Mouse (Mus musculus): ENCODE results near the gene Eif4h. TPM values are rescaled to one million over a fixed set of nuclear protein-coding genes. Genes with fewer than 3 reads are reported as not detected.
A peak's percentile ranks its signal among the peaks of the same experiment; 100 is the strongest.

Eif4h gene
- 100 to 1,000 TPM; 266 to 273 TPM for total RNA-seq (2021)
- long read RNA-seq, experiment 1, transcript Eif4h-205 (7 exons, 2,726 nt), result minor isoform, 150 of 378 reads
- long read RNA-seq, experiment 1, transcript Eif4h-201 (6 exons, 2,367 nt), result major isoform, 194 of 378 reads
- long read RNA-seq, experiment 1, partial matches to known transcripts, result 15 of 378 reads
- long read RNA-seq, experiment 1, other reads (novel, unspliced or antisense), result 19 of 378 reads
- long read RNA-seq, experiment 2, transcript Eif4h-205 (7 exons, 2,726 nt), result minor isoform, 357 of 997 reads
- long read RNA-seq, experiment 2, transcript Eif4h-201 (6 exons, 2,367 nt), result major isoform, 528 of 997 reads
- long read RNA-seq, experiment 2, partial matches to known transcripts, result 105 of 997 reads
- long read RNA-seq, experiment 2, other reads (novel, unspliced or antisense), result 7 of 997 reads

DNA sequence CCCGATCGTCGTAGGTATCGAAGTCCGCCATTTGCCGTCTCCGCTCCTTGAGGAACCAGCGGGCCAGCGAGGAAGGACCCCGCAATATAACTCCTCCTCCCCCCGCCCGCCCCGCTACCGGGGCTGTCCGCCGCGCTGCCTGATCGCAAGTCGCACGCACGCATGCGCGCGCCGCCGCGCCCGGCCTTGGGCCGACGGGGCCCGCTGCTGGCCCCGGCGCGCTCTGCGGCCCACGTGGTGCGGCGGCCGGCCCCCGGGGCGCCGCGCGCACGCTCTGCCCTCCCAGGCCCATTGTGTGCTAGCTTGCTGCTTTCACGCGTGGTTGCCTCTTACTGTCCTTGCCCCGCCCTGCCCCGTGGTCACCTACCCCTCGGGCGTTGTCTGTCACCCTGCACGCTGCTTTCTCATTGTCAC, at the start of gene Eif4h:
Eif4h (minus strand) TSS at position 222 of the 414 bp plus-strand sequence.
- peak; percentile 98 for DNase-seq (ENCODE audit: low spot score in 2 of 2)

DNA sequence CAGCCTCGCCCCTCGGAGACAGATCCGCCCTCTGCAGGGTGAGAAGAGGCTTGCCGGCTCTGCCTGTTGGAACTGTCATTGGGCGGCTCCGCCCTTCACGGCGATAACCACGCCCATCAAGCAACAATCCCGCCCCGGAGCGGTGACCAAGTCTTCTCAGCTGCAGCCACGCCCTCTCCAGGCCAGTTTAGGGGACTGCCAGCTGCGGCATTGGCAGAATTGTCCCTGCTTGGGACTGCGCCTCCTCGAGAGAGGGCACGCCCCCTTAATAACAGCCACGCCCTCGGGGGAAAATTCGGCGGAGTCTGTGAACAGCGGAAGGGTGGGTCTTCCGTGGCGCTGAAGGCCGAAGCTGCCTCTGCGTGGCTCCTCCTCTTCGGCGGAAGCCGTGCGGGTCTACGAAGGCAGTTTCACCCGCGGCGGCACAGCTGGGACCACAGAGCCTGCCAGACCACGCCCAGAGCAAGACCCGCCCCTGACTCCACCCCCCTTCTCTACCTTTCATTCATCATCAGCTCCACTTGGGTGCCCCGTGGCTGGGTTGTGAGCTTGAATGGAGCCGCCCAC, 49.5 kb upstream of the Eif4h start:
- DNase-seq (ENCODE audit: low spot score in 2 of 2), result peak; percentile 97 to 98

DNA sequence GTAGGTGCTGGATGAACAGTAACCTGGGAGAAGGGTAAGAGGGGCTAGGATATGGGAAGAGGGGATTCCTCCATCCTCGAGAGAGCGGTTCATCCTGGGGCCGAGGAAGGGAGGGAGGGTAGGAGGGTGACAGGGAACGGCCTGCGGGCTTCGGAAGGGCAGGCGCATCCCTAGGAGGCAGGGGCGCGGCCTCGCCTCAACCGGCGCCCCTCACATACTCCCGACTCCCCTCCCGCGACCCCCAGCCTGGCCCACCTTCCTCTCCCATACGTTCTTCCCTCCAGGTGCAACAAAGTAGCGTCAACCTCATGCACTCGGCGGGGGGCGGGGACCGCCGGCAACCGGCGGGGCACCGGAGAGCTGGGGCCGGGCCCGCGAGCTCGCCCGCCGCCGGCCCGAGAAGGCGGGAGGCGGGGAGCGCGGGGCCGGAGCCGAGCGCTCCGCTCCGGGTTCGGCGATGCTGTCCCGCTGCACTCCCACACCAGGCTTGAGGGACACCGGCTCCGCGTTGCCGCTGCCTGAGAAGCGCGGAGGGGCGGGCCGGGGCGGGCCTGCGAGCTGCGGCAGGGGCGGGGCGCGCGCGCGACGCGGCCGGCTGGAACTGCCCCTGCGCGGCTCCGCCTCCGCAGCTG, 48.9 kb upstream of the Eif4h start, which contains the start of gene Limk1:
Limk1 (minus strand) TSS at position 513 of the 632 bp plus-strand sequence.
- no peak for DNase-seq (ENCODE audit: low spot score in 2 of 2)

DNA sequence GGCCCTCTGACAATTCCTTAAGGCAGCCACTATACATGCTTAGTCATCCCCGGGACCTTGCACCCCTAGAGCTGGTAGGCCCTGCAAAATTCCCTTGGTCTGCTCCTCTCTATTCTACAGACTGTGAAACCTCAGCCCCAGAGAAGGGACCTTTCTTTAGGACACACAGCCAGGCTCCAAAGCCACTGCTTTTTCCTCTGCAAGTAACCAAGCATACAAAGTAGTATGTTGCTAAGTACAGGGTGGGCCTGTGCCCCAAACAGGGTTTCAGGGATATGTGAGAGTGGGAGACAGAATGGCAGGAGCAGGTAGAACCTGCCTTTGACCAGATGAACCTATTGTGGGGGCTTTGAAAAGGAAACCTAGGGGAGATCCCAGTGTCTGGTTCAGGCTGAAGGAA, 47.9 kb upstream of the Eif4h start:
- no peak for DNase-seq (ENCODE audit: low spot score in 2 of 2)

DNA sequence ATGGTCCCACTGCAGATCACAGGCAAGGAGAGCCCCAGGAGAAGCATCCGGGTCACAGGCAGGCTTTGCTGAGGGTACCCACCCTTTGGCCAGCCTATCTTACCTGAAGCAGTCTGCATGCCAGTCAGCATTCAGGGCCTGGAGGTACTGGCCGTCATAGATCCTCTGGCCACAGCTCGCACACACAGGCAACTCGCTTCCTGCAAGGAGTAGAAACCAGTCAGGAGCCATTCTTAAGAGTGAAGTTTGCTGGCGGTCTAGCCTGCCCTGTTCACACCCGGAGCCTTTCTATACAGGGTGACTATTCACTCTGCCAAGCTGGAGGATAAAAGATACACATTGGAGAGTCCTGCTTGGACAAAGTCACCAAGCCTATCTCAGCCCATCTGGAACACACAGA, 47.3 kb upstream of the Eif4h start:
- no peak for DNase-seq (ENCODE audit: low spot score in 2 of 2)

DNA sequence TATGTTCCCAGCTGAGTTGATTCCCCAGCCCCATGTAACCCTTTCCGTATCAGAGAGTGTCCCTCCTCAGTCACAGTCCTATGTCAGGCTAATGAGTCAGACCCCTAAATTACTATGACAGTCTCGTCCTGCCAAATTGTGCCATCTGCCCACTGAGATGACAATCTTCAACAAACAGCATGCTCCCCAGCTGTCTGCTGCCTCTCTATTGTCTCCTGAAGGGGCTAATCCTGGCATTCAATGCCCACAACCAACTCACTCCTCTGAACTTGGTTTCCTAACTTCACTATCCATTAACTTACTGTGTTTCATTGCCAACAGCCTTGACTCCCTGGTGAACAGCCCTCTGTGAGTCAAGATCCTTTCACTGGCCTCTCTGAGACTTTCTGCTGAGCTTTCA, 45.1 kb upstream of the Eif4h start:
- no peak for DNase-seq (ENCODE audit: low spot score in 2 of 2)

DNA sequence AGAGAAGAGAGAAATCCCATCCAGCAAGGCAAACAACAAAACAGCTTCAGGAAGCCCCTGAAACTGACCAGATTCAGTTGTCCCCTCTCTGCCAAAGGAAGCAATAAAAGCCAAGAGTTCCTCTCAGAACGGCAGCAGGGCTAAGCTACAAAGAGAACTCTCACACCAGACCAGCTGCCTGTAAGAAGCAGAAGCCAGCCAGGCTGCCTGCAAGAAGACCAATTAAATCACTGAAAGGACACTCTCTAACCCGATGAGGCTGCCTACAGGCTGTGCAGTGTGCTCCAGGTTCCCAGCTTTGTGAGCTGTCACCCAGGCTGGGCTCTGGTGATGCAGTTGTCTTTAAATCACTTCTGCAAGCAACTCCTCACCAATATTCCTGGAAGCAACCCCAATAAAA, 44.5 kb upstream of the Eif4h start:
- DNase-seq (ENCODE audit: low spot score in 2 of 2), result no peak

DNA sequence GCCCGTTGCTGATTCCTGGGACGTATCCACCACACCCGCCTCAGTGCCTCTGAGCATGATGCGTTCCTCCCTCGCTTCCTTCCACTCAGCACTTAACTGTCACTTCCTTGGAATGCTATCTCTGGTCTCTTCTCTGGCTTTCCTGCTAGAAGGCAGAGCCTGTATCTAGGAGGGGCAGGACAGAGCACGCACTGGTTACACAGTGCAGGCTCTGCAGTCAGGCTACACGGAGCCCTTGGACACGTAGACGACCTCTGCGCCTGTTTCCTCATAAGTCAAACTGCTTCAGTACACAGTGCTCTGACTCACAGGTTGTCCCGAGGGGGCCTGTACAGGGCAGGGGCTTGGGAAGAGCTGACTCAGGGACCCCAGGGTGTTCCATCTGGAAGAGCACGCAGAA, 40.9 kb upstream of the Eif4h start:
- no peak for DNase-seq (ENCODE audit: low spot score in 2 of 2)

DNA sequence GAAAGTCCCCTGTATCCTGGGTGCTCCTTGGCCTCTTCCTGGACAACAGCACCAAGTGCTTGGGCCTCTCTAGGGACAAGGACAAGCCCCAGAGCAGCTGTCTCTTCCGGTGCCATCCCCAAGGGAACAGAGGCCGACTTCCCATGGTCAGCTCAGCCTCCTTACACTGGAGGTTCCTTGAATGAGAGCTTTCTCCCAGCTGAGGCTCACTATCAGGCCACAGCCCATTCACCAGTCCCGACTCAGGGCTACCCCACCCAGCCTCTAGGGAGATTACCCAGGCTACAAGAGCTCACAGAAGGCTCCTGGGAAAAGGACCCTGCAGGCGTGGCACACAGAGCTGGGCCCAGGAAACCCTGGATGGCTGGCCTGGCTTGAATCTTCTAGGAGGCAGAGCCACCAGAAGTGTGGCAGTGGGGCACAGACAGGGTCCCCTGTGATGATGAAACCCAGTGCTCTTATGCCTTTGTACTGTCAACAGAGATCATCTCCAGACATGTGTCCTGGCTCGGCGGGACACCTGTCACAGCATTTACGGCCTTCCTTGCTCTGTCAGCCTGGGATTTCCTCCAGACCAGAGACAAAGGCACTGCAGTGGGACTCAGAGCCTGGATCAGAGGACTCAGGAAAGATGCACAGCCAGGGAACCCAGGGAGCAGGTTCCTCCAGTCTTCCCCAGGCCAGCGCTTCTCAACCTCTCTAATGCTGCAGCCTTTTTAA, 39.7 kb upstream of the Eif4h start:
- no peak for DNase-seq (ENCODE audit: low spot score in 2 of 2)

DNA sequence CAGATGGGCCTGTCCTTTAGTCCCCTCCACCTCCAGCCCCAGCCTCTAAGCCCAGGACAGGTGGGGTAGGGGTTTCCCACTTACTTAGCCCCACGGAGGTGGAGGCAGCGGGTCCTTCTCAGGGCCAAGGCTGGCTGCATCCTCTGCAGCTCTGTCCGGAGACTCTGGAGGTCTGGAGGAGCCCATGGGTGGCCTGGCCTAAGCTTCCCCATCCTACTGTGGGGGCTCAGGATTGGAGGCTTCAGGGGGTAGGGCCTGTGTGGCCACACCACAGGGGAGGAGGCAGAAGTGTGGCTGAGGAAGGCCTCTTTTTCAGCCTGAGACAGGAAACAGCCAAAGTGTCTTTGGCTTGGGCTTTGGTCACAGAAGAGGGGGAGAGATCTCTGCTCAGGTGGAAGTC, 38.7 kb upstream of the Eif4h start:
- no peak for DNase-seq (ENCODE audit: low spot score in 2 of 2)

DNA sequence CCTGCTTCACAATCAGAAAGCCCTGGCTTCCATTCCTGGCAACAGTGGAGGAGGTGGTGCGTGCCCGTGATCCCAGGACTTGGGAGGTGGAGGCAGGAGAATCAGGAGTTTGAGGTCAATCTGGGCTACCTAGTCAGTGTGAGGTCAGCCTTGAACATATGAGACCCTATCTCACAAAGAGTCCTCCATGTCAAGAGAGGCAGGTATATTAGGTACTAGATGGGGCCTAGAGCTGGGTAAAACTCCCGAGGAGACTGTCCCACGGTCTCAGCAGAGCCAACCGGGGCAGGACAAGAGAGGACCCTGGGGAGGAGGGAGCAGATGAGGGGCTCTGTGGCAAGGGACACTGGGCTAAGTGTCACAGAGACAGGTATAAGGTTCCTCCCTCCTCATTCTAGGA, 38.2 kb upstream of the Eif4h start:
- DNase-seq (ENCODE audit: low spot score in 2 of 2), result no peak

DNA sequence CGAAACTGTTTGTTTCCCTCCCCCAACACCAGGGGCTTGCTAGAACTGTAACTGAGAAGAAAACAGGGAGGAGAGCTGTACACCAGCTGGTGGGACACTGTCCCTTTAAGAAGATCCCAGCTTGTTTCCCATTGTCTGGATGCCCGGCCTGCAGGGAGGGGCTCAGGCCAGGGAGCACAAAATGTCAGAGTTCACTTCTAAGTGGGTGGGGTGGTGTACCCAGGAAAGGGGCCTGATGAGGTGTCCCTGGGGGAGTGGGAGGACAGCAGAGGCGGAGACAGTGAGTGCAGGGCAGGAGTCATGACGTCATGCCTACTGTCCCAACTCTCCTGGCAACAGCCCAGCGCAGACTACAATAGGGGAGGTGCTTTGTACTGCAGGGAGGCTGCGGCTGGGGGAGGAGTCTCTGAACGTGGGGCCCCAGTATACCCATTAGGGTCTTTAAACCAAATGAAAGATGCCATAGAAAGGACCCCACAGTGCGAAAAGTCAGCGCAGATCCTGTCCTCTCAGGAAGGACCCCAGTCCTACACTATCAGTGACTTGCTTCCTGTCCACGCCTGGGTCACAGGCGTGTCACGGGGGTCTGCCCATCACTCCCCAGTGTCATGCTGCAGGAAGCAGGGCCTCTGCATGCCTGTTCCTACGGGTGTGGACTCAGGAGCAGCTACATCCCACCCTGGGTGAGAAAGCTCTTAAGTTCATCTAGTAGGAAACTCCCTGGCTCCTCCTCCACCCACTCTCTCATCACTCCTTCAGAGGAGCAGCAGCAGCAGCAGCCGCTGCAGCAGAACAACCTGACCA, 36.9 kb upstream of the Eif4h start:
- peak; percentile 81 to 83 for DNase-seq (ENCODE audit: low spot score in 2 of 2)

DNA sequence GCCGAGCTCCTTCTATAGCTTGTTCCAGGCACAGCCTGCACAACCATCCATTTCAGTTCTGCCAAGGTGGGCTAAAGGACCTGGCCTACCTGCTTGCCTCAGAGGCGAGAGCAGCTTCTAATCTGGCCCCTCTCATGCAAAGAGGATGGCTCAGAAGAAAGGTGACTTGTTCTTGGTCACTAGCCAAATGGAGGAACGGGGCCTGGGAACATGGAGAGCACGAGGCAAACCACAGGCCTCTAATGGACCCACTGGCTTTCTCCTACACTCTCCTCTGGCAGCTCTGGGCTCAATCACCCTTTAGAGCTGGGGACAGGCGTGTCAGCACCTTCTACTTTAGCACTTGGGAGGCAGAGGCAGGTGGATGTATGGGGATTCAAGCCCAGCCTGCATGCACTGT, 35.7 kb upstream of the Eif4h start:
- DNase-seq (ENCODE audit: low spot score in 2 of 2), result no peak

DNA sequence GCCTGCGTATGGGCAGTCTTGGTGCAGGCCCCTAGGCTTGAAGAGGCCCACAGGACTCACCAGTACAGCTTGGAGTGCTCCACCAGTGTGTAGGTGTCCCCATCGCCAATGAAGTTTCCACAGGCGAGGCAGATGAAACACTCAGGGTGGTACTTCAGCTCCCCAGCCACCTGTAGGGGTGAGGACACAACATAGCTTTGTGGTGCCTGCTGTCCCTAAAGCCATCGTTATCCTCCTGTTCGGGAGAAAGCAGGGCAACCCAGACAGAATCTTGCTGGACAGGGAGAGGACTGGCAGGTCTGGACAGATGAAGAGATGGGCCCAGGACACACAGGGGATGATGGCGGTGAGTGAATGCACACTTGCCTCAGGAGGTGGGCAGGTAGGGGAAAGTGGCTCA, 33.3 kb upstream of the Eif4h start:
- no peak for DNase-seq (ENCODE audit: low spot score in 2 of 2)

DNA sequence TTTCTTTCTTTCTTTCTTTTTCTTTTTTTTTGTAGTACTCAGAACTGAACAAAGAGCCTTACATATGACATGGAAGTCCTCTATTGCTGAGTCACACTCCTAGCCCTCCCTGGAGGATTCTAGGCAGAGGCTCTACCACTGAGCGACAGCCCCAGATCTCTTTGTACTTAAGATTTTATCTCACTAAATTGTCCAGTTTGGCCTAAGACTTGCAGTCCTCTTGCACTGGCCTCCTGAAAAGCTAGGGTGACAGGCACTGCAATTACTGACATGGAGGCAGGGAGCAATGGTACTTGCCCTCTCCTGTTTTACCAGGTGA, 32.9 kb upstream of the Eif4h start:
- DNase-seq (ENCODE audit: low spot score in 2 of 2), result no peak

DNA sequence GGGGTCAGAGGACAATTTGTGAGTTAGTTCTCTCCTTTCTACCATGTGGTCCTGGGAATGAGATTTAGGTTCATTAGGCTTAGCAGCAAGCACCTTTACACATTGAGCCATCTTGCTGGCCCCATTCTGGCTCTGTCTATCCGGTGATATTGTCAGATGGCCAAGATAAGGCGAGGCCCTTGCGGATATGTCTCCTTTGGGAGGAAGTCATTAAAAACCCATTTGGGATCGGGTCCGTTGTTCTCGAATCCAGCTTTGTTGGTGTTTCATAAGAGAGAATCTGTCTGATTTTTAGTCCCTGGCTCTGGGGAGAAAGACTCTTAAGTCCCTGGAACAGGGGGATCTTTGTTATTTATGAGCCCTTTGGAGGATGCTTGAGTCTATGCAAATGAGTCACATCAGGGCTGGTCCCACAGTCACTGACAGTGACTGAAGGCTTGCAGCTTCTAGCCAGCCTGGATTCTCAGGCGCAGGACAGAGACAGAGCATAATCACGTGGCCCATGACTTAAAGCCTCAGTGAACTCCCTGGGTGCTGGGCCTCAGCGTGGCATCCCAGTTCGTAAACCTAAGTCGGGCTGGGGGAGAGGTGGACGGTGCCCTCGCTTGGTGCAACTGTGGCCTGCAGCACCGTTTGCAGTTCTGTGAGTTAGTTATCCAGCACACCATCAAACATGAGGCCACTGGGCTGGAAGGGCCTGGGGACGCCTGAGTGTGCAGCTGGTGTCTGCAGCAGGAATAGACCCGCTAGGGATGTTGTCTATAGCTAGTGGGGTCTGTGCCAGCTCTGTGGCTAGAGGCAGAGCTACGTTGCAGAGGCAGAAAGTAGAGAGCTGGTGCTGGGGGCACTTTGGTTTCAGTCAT, 32.3 kb upstream of the Eif4h start:
- DNase-seq (ENCODE audit: low spot score in 2 of 2), result no peak

DNA sequence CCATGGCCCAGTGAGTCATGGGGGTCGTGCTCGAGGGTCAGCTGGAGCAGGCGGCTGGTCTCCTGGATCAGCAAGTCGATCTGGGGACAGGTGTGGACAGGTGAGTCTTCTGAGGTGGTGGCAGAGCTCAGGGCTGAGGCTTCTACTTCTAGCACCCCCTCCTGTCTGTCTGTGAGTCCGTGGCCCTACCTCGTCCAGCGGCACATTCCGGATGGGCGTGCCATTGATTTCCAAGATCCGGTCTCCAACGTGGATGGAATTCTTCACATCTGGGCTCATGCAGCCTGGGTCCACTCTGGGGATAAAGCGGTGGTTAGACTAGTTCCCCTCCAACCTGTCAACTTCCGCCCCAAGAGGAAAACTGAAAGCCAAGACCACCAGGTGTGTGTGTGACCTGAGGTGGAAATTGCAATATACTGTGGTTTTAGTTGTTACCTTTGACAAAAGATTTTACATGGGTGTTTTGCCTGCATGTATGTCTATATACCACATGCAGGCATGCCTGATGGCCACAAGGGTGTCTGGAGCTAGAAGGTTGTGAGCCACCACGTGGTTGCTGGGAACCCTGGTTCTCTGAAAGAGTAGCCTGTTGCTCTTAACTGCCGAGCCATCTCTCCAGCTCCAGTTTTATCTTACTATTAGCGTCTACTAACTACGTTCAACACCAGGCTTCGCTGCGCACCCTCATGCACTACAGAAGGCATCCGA, 29.9 kb upstream of the Eif4h start:
- no peak for DNase-seq (ENCODE audit: low spot score in 2 of 2)

DNA sequence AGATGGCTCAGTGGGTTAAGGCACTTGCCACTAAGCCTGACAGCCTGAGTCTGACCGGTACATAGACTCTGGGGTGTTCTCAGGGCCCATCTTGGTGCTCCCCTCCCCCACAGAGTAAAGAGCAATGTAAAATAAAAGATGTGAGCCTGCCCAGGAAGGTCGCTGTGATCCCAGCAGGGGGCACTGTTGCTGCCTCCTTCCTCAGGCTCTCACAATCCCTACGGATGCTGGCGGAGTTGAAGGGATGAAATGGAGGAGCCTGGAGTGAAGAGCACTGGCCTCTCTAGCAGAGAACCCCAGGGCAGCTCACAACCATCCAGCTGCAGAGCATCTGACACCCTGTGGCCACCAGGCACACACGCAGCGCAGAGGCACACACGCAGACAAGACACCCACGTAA, 29.2 kb upstream of the Eif4h start:
- DNase-seq (ENCODE audit: low spot score in 2 of 2), result peak in 1 of 2 experiments; percentile 51

DNA sequence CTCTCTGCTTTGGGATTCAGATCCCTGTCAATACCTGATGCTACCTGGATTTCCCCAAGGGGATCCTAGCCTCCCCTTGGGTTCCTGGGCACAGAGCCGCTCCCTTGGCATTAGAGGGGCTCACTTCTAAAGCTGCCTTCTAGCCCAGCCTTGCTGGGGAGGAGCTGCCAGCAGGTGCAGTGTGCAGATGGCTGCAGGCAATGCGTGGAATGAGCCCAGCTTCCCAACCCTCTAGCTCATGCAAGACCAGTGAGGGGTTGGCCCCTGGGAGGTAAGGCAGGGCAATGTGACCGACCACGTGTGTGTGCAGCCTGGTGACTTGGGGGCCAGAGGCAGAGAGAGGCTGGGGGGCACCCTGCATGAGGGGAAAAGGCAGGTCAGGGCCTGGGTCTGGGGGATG, 17.4 kb upstream of the Eif4h start:
- DNase-seq (ENCODE audit: low spot score in 2 of 2), result no peak
